Mouse (Mus musculus) urinary bladder, adult 18-20 months (tissue): ENCODE measurements around the gene Senp1.

Experiments used
- DNase-seq, 2 experiments: peaks; one replicate each; pipeline ENCODE4 v3.0.0; 2022; ENCODE audit warnings: low spot score in 2 of 2, mixed read lengths in 2 of 2

Senp1 gene

DNA sequence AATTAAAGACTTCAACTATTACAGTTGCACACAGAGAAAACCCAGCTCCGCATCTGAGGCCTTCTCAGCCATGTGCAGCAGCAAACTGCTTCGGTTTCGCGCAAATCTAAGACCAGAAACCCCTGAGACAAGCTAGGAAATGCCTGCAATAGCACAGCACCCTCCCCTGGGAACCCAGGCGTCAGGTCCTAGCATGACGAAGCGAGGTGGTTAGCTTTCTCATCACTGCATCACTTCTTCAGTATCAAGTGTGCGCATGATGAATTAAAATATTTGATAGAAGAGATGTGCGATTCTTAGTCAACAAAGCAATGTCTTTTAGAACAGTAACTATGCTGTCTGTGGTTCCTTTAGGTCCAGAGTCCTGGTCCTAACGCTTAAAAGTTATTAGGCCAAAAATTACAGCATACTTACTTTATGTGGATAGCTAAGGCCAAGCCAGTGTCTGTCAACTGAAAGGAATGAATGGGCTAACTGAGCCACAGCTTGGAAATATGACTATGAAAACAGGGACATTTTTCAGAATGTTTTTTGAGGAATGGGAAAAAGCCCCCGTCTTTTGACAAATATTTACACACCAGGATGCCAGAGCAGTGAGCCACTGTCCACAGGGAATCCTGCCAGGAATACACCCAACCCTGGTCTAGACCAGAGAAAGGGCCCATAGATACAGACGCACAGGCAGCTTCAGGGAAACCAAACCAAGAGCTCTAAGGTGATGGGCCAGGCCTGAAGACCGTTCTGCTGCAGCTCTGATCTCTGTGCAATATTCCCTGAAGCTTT is 44.4 kb downstream of the Senp1 start:
- DNase-seq = no peak

DNA sequence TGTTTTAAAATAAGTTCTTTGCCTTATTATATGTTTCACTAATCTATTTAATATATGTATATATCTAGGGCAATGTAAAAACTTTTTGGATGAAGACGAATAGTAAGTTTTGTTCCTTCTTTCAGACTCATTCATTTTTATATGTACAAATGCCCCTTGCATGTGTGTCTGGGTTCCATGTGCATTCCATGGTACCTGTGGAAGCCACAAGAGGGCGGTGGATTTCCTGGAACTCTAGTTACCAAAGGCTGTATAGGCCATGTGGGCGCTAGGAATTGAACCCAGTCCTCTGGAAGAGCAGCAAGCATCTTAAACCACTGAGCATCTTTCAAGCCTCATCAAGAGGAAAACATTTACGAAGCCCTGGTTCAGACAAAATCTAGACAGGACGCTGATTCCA is 49.2 kb downstream of the Senp1 start:
- no peak for DNase-seq

DNA sequence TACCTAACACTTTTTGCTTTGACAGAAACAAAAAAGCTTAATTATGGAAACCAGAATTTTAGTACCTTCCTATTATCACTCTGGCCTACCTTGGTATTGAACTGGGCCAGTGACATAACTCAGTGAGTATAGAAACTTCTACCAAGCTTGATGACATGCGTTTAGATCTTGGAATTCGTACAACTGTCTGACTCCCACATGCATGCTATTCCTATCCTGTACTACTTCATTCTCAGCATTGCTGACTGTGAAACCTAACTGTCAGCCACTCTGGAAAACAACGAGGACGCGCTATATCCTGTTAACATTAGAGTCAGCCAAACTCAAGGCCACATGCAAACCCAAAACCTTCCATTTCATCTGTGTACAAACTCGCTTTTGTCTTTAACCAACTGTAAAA is 49.6 kb downstream of the Senp1 start:
- no peak for DNase-seq

DNA sequence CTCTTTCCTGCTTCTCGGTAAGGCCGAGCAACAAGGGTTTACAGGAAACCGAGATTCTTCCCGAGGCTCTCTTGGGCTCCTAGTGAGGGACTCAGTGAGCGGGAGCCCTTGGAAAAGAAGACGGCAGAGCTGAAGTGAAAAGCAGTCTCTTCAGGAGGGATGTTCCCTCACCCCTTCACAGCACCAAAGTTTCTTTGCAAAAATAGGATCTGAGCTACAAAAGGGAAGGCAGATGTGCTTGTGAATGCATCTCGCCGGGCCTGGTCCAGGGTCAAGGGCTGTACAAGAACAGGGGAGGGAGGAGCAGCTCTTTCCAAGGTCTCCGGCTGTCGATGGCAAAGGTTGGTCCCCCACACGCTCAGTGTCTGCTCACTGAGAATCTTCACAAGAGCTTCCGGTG is 51.0 kb downstream of the Senp1 start:
- DNase-seq = no peak

DNA sequence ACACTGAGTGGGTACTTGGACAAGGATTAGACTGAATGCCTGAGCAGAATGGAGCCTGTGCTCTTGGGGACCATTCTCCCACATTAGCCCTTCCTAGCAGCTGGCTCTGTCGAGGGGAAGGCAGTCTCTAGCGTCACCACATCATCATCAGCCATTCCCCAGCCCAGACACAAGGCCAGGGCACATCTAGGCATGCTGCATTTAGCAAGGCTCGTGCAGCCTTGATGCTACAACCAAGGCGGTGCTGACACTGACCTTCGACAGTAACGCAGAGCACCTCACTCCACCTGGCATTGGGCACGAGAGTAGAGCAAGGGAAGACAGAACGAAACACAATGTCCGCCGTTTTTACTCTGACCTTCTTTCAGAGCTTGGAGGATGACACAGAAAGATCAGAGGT is 53.9 kb downstream of the Senp1 start:
- DNase-seq = no peak

DNA sequence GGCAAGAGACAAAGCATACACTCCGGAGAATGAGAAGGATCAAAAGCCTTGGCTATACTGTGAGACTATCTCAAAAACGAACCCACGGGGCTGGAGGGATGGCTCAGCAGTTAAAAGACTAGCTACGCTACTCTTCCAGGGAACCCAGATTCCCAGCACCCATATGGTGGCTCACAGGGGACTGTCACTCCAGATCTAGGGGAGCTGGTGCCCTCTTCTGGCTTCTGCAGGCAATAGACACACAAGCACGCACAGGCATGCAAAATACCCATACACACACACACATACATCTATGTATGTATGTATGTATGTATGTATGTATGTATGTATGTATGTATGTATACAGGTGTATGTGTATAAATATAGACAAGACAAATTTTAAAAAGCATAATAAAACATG is 57.0 kb downstream of the Senp1 start:
- DNase-seq = no peak

DNA sequence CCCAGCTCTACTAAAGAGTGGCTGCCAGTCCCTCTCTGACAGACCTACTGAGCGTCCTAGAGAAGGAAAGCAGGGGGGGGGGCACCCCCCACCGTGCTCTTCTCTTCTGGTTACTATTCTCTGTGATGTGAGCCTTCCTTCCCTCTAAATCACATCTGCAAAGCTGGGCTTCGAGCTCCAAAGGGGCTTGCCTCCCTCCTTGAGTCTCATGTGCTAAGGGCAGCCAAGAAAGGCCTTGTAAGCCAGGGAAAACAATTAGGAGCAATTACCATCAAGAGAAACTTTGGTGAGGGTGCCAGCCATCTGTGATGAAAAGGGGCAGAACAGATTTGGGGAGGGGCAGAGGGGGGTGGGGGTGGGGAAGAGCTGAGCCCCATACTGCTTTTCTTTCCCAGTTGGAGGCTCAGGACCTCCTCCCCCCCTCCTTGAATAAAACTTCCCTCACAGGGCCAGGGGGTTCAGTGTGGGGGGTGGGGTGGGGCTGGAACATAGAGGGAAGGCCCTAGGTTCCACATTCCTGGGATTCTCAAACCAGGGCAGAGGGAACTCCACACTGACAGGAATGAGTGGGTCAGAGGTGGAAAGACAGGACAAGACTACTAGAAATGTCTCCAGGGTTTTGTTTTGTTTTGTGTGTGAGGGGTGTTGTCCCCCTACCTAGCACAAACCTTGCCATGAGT is 58.3 kb downstream of the Senp1 start:
- DNase-seq = no peak

DNA sequence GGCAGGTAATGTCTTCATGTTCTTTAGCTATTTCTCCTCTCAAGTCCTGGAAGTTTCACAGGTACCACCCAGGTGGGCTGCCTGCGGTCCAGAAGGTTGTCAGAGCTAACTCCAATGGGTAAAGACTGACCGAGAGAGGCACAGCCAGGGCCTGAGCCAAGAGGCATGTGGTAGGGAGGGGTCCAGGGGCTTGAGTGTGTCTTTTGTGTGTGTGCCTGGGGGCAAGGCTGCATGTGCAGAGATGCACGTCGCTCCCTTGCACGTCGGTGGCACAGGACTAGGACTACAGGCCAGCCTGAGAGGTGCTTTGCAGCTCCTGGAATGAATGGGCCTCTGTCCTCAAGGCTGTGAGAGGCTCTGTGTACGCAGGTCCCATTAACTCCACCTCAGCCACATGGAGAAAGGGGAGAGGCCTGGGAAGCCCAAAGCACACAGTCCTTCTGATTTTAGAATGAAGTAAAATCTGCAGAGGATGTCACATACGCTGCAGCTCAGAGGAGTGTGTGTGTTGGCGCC is 60.3 kb downstream of the Senp1 start:
- no peak for DNase-seq

DNA sequence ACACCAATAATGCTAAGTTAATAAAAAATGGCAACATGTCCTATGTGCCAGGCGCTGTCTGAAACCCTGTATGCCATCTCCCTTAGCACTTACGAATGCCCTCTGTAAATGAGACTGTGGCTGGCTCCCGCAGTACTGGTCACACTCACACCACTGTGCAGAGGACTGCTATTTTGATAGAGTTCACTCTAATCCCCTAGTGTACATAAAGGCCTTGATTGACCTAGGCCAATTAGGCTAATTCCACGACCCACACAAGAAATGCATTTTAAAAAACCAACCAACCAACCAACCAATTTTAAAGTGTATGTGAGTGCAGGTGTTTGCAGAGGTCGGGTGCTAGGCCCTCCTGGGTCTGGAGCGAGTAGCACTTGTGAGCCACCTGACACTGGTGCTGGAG is 63.7 kb downstream of the Senp1 start:
- DNase-seq = no peak

DNA sequence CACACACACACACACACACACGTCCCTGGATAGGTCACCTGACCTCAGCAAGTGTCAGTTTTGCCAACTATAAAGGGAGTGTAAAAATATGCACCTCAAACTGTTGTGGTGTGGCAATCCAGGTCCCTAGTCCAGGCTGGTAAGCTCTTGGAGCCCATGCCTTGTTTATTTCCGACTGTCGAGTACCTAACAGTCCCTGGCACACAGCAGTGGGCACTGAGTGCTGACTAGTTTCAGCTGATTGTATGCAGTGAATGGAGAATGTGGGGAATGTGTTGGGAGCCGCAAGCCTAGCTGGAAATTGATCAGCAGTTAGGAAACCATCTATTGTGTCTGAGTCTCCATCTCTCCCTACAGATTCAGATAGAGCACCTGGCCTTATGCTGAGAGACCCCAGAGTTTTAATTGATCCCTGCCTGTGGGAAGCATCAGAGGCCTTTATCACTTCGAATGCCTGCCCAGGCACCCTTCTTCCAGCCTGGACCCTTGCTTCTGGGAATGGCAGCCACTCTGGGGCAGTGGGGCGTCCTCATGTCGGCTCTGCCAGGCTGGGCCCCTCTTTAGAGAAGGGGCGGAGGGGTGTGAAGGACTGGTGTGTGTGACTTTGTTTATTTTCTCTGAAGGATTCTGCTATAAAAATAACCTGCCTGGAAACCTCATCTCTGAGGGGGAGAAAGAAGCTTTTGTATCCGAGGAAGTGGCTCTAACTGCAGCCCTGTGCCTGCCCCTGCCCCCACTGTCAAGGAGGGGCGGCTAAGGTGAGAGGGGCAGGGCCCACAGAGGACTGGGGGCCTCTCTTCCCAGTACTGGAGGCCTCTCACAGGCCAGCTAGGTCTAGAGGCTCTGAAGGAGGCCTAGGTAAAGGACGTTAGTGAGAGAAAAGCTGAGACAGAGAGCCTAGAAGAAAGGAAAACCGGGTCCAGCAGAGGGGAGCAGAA is 66.3 kb downstream of the Senp1 start:
- DNase-seq = no peak

DNA sequence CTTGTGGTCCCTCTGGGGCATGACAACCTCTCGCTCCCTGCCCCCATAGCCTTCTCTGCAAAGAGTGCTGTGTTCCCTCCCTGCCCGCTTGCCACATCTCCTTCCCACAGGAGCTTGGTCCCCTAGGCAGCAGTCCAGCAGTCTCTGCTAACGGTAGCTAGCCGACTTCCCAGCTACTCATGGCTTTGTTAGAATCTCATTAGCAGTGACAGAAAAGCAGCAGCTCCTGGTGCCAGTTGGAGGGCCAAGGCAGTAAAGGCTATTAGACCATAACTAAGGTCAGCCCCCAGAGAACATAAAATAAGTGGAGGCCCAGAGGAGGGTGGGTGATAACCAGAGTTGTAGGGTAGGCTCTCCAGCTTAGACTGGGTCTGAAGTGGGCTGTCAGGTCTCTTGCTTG is 67.9 kb downstream of the Senp1 start:
- no peak for DNase-seq

DNA sequence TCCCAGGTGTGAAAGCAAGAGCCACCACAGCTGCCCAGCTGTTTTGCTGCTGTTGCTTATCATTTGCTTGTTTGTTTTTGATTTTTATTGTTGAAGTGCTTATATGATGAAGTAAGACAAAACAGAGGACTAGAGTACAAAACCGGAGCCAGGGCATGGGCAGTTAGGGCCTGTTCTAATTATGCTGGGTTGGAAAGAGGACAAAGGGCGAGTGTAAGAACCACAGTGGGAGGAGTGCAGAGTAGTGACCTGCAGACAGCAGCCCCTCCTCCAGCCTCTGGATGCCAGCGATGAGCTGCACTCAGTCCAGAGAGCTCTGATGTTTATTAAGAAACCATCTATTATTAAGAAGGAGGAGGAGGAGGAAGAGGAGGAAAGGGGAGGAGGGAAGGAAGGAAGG is 70.4 kb downstream of the Senp1 start:
- DNase-seq = no peak

DNA sequence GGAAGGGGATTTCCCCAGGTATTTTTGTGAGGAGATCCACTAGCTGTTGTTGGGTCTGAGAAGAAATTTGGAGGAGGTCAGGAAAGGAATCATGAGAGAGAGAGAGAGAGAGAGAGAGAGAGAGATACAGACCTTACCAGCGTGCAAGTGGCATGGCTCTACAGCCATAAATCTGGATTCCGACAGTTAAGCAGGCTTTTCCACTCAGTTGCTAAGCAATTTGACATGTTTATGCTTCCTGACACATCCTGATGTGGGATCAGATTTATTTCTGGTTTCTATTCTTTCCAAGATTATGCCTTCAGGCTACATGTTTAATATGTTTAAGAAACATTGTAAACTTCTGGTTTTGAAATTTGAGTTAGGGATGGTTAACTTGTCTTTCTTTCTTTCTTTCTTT is 71.7 kb downstream of the Senp1 start:
- DNase-seq = no peak

DNA sequence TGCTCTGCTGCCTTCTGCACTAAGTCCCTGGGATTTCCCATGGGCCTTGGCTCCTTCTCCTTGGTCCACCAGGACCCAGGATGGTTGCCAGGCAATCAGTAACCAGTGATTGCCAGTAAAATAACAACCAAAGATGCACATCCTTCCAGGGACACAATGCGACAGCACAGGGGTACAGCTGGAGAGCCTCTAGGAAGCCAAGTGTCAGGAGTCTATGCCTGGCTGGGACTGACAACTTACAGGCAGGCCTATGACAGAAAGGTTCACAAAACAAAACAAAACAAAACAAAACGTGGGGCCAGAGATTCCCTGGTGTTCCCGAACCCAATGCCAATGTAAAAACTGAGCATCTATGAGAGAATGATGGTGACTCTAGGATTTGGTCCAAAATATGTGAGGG is 74.5 kb downstream of the Senp1 start:
- no peak for DNase-seq

DNA sequence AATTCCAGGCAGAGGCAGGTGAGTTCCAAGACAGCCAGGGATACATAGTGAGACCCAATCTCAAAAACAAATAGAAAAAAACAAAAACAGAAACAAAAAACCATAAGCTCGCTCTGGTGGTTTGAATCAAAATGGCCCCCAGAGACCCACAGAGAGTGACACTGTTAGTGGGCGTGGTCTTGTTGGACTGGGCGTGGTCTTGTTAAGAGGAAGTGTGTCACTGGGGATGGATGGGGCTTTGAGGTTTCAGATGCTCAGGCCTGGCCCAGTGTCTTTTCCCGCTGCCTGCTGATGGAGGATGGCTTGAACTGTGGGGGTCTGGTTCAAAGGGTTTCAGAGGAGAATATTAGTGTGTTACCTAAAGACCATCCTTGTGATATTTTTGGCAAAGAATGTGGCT is 75.6 kb downstream of the Senp1 start:
- no peak for DNase-seq

DNA sequence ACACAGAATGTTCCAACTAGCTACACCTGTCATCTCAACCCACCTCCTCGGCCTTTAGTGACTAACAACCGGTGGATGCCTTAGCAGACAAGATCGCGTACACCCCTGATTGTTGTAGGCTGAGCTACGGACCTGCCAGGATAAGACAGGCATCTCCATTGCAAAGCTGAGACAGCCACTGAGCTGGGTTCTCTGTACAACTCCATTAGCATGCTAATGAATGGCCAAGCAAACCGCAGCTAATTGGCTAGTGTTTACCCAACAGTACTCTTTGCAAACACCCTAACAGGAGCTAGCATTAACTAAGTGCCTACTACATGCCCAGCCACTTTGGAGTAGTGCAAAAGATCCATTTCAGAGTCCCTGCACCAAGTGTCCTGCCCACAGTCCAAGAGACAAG is 80.7 kb downstream of the Senp1 start:
- DNase-seq = no peak

DNA sequence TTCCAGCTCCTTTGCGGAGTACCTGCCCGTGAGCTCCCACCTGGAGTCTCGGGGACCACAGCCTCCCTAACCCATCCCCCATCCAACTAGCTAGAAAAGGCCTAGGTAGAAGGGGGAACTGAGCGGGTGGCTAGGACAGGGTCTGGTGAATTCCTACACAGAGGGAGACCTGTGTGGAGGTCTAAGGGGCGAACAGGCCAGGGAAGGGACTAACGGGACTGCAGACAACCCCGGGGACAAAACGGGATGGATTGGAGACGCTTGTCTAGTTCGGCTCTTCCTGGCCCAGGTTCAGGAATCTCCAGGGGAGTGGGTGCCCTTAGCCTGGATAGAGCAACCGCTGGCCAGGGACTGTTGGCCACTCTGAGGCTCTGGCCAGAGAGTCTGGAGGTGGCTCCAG is 88.4 kb downstream of the Senp1 start:
- no peak for DNase-seq

DNA sequence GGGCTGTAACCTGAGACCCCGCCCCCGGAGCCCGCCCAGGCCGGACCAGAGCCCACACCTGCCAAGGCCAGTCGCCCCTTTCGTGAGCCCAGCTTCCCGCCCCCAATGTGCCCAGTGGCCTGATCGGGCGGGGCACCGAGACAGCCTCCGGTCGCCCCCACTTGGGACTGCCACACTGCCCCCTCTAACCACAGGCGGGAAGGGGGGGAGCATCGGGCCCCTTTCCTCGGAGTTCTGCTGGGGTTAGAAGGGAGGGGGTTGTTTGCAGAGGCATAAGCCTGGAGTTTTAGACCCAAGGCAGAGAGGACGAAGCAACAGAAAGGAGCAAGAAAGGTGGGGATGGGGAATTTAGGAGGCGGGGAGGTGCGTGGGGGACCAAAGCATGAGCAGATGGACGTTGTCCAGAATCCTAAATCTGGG is 88.8 kb downstream of the Senp1 start:
- no peak for DNase-seq

DNA sequence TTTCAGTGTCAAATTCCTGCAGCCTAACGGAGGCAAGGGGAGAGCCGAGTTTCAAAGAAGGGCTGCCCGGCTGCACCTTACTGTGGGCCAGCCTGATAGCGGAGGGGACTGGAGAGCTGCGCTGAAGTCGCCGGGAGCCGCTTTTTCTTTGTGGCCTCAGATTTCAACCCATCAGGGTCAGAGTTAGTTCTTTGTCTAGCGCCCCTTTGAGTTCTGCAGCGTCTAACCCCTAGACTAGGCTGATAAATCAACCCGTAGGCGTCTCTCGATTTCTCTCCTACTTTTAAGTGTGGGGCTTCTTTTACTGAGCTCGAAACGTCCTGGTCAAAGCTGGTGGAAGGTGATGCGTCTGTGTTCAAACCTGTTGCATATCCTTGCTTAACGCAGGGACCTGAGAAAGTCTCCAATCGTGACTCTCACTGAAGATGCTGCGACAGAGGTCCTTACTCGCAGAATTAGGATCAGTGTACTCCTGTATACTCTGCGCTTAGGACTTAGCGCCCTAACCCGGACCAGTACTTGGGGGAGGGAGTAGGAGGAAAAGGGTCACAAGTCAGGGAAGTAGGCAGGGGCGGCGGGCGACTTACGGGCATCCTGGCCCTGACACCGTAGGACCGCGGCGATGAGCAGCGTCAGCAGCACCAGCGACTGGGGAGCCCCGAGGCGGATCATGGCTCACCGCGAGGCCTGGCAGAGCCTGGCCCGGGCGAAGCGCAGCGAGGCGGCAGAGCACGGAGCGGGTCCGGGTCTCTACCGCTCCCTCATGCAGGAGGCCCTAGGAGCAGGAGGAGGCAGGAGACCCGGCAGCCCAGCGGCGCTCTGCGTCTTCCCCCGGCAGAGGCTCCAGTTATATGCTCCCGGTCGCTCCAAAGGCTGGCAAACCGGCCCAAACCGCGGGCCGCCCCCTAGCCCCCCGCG is 89.5 kb downstream of the Senp1 start, which contains the start of gene Col2a1:
Gene Col2a1, minus strand, starts transcription at position 874 of the 918 bp plus-strand sequence.
- DNase-seq = no peak

DNA sequence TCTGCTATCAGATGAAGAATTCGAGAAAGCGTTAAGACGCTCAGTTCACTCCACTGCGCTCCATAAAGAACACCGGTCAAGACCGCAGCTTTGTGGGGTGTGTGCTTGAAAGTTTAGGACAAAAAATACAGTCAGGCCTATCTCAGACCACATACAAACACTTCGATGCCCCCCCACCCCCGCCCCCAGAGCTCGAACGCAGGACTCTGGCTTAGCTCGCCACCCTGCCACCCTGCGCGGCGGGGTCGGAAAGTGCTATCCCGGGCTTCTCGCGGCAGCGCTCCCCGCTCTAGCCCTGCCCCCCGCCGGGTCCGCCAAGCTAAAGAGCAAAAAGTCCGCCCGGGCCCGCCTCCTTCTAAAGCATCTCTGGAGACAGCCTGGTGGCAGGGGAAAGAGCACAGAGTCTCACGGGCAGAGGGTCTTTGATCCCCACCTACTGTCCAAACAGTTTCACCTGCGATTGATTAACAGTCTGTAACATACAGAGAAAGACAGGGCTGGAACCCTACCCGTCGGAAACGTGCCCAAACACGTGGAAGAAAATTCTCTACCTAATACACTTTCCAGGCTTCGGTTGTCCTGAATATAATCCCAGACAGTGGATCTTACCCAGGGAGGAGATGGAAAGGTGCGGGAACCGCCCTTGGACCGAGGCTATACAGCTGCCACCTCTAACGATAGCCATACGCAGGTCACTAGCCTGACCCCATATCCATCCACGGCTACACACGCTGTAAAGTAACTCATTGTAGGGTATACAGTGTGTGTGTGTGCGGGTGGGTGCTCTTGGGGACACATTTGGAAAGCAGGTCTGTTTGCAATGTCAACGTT is 90.3 kb downstream of the Senp1 start:
- no peak for DNase-seq
